Mouse (Mus musculus) hindbrain, postnatal 0 days (tissue): ENCODE data around the gene Kif23. TPM values are rescaled to one million over a fixed set of nuclear protein-coding genes. Genes with fewer than 3 reads are reported as not detected.

Source experiments
- ATAC-seq: fragments of 200-750 bp; cut with Nextera tagmentation; 2 replicates; pipeline ENCODE4 v1.8.0; 2017; ENCODE audit warnings: mild to moderate bottlenecking, moderate TSS enrichment, moderate library complexity
- DNase-seq: peaks from one replicate; pipeline ENCODE4 v3.0.0-alpha.2; 2015; ENCODE audit warnings: low spot score
- H3K27ac ChIP-seq: fragments of 300-500 bp; sonication (generic); 2 replicates; pipeline ENCODE4 v1.5.1; 2014; ENCODE audit warnings: mild to moderate bottlenecking
- H3K27me3 ChIP-seq: fragments of 300-500 bp; sonication (generic); 2 replicates; pipeline ENCODE4 v1.6.1; 2014; ENCODE audit warnings: low read length, mixed read lengths; ENCODE audit not compliant: insufficient read depth
- H3K36me3 ChIP-seq: fragments of 300-500 bp; sonication (generic); 2 replicates; pipeline ENCODE4 v1.6.1; 2014; ENCODE audit warnings: low read length, mixed read lengths; ENCODE audit not compliant: insufficient read depth
- H3K4me1 ChIP-seq: fragments of 300-500 bp; sonication (generic); 2 replicates; pipeline ENCODE4 v1.6.1; 2014; ENCODE audit warnings: antibody characterized with exemption, low read length, mixed read lengths; ENCODE audit not compliant: insufficient read depth
- H3K4me2 ChIP-seq: fragments of 300-500 bp; sonication (generic); 2 replicates; pipeline ENCODE4 v1.6.1; 2014; ENCODE audit warnings: low read depth, mild to moderate bottlenecking, low read length, moderate library complexity, mixed read lengths
- H3K4me3 ChIP-seq: fragments of 300-500 bp; sonication (generic); 2 replicates; pipeline ENCODE4 v1.5.1; 2014; ENCODE audit warnings: low read length
- H3K9ac ChIP-seq: fragments of 300-500 bp; sonication (generic); replicated peaks from 2 replicates; pipeline ENCODE4 v1.6.1; 2014; ENCODE audit warnings: mild to moderate bottlenecking, low read length, moderate library complexity, mixed read lengths
- H3K9me3 ChIP-seq: fragments of 300-500 bp; sonication (generic); 2 replicates; pipeline ENCODE4 v1.6.1; 2016; ENCODE audit warnings: low read length, mixed read lengths
- CTCF ChIP-seq: IDR thresholded peaks from 2 replicates; pipeline ENCODE4 v1.5.1; 2016; ENCODE audit warnings: antibody characterized with exemption, control low read depth, low read depth
- WGBS: fragments of 180-500 bp; shearing (Covaris S2); extraction: QIAGEN DNeasy Blood & Tissue Kit; methylation state at CpG from one replicate; pipeline ENCODE4 v1.1.7; 2014; 5-methylcytosine and 5-hydroxymethylcytosine counted together
- polyA plus RNA-seq: library from polyadenylated mRNA; unstranded; fragments of >200 nt; fragmentation: Nextera tagmentation; extraction: Ambion mirVana; gene quantifications from 2 replicates; pipeline ENCODE4 v1.2.1, GENCODE M21; 2015
- total RNA-seq: library from RNA; depleted of rRNA; stranded (reverse); fragments of >200 nt; gene quantifications from 2 replicates; pipeline ENCODE4 v1.2.3, GENCODE M21; 2014

Kif23 gene
- total and polyA plus RNA-seq, 2 experiments from 2014 or later: 4.5 to 14.7 TPM

GRCm38 (mm10) chr9:61947402-61948346, 1.1 kb upstream of the Kif23 start:
- Histone ChIP-seq H3K9ac (peak overlapping the region; percentile 46; the same call in 1 of the 2 replicates), H3K36me3 (no peaks in the 10 kb centered on the region), H3K9me3 (no peaks in the 10 kb centered on the region), H3K27ac (peak overlapping the region; percentile 11; the same call in 1 of the 2 replicates), H3K4me2 (peak overlapping the region; percentile 100), H3K4me3 (peak overlapping the region; percentile 77), H3K4me1 (peaks cover 7% of the 10 kb centered on the region), H3K27me3 (no peaks in the 10 kb centered on the region)
- 6% methylated on average over 24 of the region's 24 CpGs for WGBS
- ATAC-seq (peak; percentile 82), DNase-seq (peak; percentile 95)
- TF ChIP-seq CTCF: peak; percentile 96

DNA sequence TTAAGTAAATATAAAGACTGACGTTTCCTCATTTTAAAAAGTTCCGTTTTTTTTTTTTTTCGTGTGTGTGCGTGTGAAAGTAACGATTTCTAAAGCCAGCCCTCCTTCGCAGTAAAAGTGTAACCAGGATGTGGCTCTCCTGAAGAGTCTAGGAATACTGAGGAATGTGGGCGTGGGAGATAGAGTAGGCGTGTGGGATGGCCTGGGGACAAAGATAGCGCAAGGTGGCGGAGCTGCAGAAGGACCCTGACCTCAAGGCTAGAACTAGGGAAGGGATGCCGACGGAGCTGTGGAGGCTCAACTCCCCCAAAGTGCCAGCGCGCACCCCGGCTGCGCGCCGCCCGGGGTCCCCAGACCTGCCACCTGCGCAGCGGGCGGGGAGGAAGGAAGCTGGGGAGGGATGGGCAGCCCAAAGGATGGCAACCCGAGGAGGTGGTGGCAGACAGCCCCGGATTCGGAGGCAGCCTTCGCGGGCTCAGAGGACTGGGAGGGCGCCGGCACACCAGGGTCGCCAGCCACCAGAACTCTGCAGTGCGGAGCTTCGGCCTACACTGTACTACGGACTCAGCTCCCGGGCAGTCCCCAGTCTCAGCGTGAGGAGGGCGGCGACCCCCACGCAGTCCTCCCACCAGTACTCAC, 482 bp downstream of the Kif23 start:
- Histone ChIP-seq H3K27me3 (no peaks in the 10 kb centered on the region), H3K9ac (peak overlapping the region; percentile 57), H3K27ac (0 out of 2 replicates have a peak overlapping the region, but pooled peaks have one; percentile 20), H3K4me3 (peak overlapping the region; percentile 77), H3K4me1 (peaks cover 7% of the 10 kb centered on the region), H3K9me3 (no peaks in the 10 kb centered on the region), H3K4me2 (peak overlapping the region; percentile 100), H3K36me3 (no peaks in the 10 kb centered on the region)
- ATAC-seq: peak; percentile 85
- TF ChIP-seq CTCF: no peak
- 0% methylated on average over 35 of the region's 38 CpGs for WGBS
- no peak for DNase-seq

GRCm38 (mm10) chr9:61941054-61941453, 5.5 kb downstream of the Kif23 start:
- Histone ChIP-seq H3K36me3 (no peaks in the 10 kb centered on the region), H3K27ac (no peak overlapping the region), H3K4me2 (no peak overlapping the region), H3K9me3 (no peaks in the 10 kb centered on the region), H3K9ac (no peak overlapping the region), H3K27me3 (no peaks in the 10 kb centered on the region), H3K4me1 (no peaks in the 10 kb centered on the region), H3K4me3 (no peak overlapping the region)
- ATAC-seq (no peak), DNase-seq (no peak)
- no peak for TF ChIP-seq CTCF
- WGBS: 79% methylated on average over 3 of the region's 3 CpGs

DNA sequence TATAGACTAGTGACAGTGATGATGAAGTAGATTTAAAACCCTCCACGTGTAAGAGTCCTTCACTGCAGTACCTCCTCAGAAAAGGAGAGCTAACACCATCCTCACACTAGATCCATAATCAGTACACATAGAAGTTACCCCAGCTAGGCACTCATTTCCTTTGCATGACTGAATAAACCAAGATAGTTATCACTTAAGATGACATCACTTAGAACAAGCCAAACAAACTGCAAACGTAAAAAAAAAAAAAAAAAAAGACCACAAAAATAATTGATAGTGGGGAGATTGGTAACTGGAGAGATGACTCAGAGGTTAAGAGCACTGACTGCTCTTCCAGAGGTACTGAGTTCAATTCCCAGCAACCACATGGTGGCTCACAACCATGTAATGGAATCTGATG, 13.2 kb downstream of the Kif23 start:
- Histone ChIP-seq H3K36me3 (no peaks in the 10 kb centered on the region), H3K4me2 (no peak overlapping the region), H3K4me1 (no peaks in the 10 kb centered on the region), H3K4me3 (no peak overlapping the region), H3K9me3 (no peaks in the 10 kb centered on the region), H3K9ac (no peak overlapping the region), H3K27ac (no peak overlapping the region), H3K27me3 (no peaks in the 10 kb centered on the region)
- ATAC-seq: no peak
- TF ChIP-seq CTCF: no peak
- DNase-seq: no peak
- WGBS: 82% methylated on average over 2 of the region's 2 CpGs

GRCm38 (mm10) chr9:61932009-61932408, 14.6 kb downstream of the Kif23 start:
- H3K4me2 ChIP-seq: no peak overlapping the region
- no peaks in the 10 kb centered on the region for H3K27me3 ChIP-seq
- H3K27ac ChIP-seq: no peak overlapping the region
- 93% methylated on average over 3 of the region's 3 CpGs for WGBS
- DNase-seq (no peak), ATAC-seq (no peak)
- TF ChIP-seq CTCF: no peak
- no peaks in the 10 kb centered on the region for H3K9me3 ChIP-seq
- no peak overlapping the region for H3K9ac ChIP-seq
- H3K4me1 ChIP-seq: no peaks in the 10 kb centered on the region
- H3K4me3 ChIP-seq: no peak overlapping the region
- no peaks in the 10 kb centered on the region for H3K36me3 ChIP-seq

DNA sequence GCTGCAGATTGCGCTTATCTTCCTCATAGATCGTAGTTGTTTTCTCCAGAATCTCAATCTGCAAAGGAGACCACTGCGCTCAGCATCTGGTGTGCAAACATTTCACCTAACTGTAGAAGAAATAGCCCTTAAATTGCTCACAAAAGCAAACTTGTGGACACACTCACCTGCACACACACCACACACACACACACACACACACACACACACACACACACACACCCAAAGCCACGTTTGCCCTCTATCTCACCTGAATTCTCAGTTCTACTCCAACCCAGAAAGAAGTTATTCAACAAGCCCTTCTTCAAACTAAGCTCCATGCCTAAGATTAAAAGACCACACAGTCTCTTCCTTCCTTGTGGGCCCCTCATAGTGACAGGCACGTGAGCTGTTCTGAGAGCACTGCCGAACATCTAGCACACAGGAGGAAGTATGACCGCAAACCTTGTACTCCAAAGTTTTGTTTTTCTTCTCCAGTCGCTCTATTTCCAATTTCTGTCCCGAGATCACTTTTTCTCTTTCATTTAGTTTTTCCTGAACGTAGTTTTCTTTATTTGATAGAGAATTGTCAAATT, 21.4 kb downstream of the Kif23 start:
- TF ChIP-seq CTCF: no peak
- Histone ChIP-seq H3K4me1 (no peaks in the 10 kb centered on the region), H3K4me2 (no peak overlapping the region), H3K4me3 (no peak overlapping the region), H3K9ac (no peak overlapping the region), H3K36me3 (no peaks in the 10 kb centered on the region; the same call in 1 of the 2 replicates), H3K9me3 (no peaks in the 10 kb centered on the region), H3K27me3 (no peaks in the 10 kb centered on the region), H3K27ac (no peak overlapping the region)
- WGBS: 94% methylated on average over 10 of the region's 10 CpGs
- no peak for ATAC-seq
- DNase-seq: no peak
